Mouse (Mus musculus) forebrain, embryonic 14.5 days (tissue): ENCODE data around the gene Syt2. TPM values are rescaled to one million over a fixed set of nuclear protein-coding genes. Genes with fewer than 3 reads are reported as not detected.

Experiments used
- ATAC-seq: fragments of 200-750 bp; cut with Nextera tagmentation; 2 replicates; pipeline ENCODE4 v1.8.0; 2017; ENCODE audit warnings: mild to moderate bottlenecking, moderate library complexity
- DNase-seq: peaks from one replicate; pipeline ENCODE4 v3.0.0-alpha.2; 2015; ENCODE audit warnings: low spot score
- H3K27ac ChIP-seq: fragments of 300-500 bp; sonication (generic); 2 replicates; pipeline ENCODE4 v1.5.1; 2014; ENCODE audit warnings: low read depth, mild to moderate bottlenecking, control low read depth, low read length, moderate library complexity
- H3K27me3 ChIP-seq: fragments of 300-500 bp; sonication (generic); replicated peaks from 2 replicates; pipeline ENCODE4 v1.6.1; 2014; ENCODE audit warnings: low read length, control low read depth, mixed read lengths; ENCODE audit not compliant: control insufficient read depth, insufficient read depth
- H3K36me3 ChIP-seq: fragments of 300-500 bp; sonication (generic); 2 replicates; pipeline ENCODE4 v1.6.1; 2014; ENCODE audit warnings: low read length, control low read depth; ENCODE audit not compliant: control insufficient read depth, insufficient read depth
- H3K4me1 ChIP-seq: fragments of 300-500 bp; sonication (generic); 2 replicates; pipeline ENCODE4 v1.6.1; 2014; ENCODE audit warnings: antibody characterized with exemption, low read length, control low read depth; ENCODE audit not compliant: control insufficient read depth, insufficient read depth
- H3K4me2 ChIP-seq: fragments of 300-500 bp; sonication (generic); 2 replicates; pipeline ENCODE4 v1.6.1; 2014; ENCODE audit warnings: mild to moderate bottlenecking, control low read depth, low read length
- H3K4me3 ChIP-seq: fragments of 300-500 bp; sonication (generic); 2 replicates; pipeline ENCODE4 v1.5.1; 2014; ENCODE audit warnings: low read depth, low read length, control low read depth
- H3K9ac ChIP-seq: fragments of 300-500 bp; sonication (generic); 2 replicates; pipeline ENCODE4 v1.6.1; 2014; ENCODE audit warnings: mild to moderate bottlenecking, low read length, control low read depth, moderate library complexity
- H3K9me3 ChIP-seq: fragments of 300-500 bp; sonication (generic); replicated peaks from 2 replicates; pipeline ENCODE4 v1.6.1; 2016; ENCODE audit warnings: low read length, control low read depth, mixed read lengths; ENCODE audit not compliant: control insufficient read depth
- WGBS: fragments of 180-500 bp; shearing (Covaris S2); extraction: QIAGEN DNeasy Blood & Tissue Kit; methylation state at CpG from one replicate; pipeline ENCODE4 v1.1.7; 2014; 5-methylcytosine and 5-hydroxymethylcytosine counted together
- polyA plus RNA-seq: library from polyadenylated mRNA; unstranded; fragments of >200 nt; fragmentation: Nextera tagmentation; extraction: Ambion mirVana; gene quantifications from 2 replicates; pipeline ENCODE4 v1.2.1, GENCODE M21; 2014

Gene Syt2
- polyA plus RNA-seq, 1 experiment from 2014 or later, result 1.2 TPM

- ATAC-seq (no peak), DNase-seq (no peak)
- no peak overlapping the region for H3K27ac ChIP-seq
- H3K36me3 ChIP-seq, result peaks cover 3% of the 10 kb centered on the region; the same call in 1 of the 2 replicates
- H3K4me3 ChIP-seq, result no peak overlapping the region
- 83% methylated on average over 13 of the region's 13 CpGs for WGBS
- H3K4me2 ChIP-seq, result no peak overlapping the region
- no peaks in the 10 kb centered on the region for H3K4me1 ChIP-seq
- H3K9ac ChIP-seq, result no peak overlapping the region
- no peaks in the 10 kb centered on the region for H3K9me3 ChIP-seq
- H3K27me3 ChIP-seq, result no peaks in the 10 kb centered on the region
Measured at GRCm38 (mm10) chr1:134753751-134754630, 107.5 kb downstream of the Syt2 start.

DNA sequence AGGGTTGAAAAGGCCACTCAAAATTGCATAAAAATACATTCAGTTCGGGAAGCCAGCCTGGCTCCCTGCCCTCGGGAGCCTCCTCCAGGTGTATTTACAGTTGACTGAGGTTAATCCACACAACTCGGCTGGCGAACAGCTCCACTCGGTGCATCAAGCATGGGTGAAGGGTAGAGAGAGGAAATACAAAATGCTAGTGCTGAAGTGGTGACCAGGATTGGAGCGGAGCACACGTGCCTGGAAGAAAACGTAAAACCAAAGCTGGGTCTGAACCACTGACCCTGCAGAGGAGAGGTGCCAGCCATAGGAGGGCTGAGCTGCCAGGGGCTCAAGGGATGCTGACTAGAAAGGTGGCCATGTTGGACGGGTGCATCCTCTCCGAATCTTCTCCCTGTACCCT is 108.3 kb downstream of the Syt2 start:
- ATAC-seq (no peak), DNase-seq (no peak)
- Histone ChIP-seq H3K4me2 (no peak overlapping the region), H3K36me3 (peaks cover 3% of the 10 kb centered on the region; the same call in 1 of the 2 replicates), H3K27ac (no peak overlapping the region), H3K9me3 (no peaks in the 10 kb centered on the region), H3K4me1 (no peaks in the 10 kb centered on the region), H3K27me3 (no peaks in the 10 kb centered on the region), H3K9ac (no peak overlapping the region), H3K4me3 (no peak overlapping the region)
- WGBS, result 86% methylated on average over 10 of the region's 10 CpGs

- Histone ChIP-seq H3K9me3 (no peaks in the 10 kb centered on the region), H3K4me3 (no peak overlapping the region), H3K4me2 (no peak overlapping the region), H3K27me3 (no peaks in the 10 kb centered on the region), H3K4me1 (no peaks in the 10 kb centered on the region), H3K27ac (no peak overlapping the region), H3K36me3 (peaks cover 3% of the 10 kb centered on the region; the same call in 1 of the 2 replicates), H3K9ac (no peak overlapping the region)
- DNase-seq, result no peak
- ATAC-seq, result no peak
- 75% methylated on average over 13 of the region's 13 CpGs for WGBS
Measured at GRCm38 (mm10) chr1:134755548-134756189, 109.2 kb downstream of the Syt2 start.

GRCm38 (mm10) chr1:134756190-134756873 is 109.9 kb downstream of the Syt2 start:
- H3K36me3 ChIP-seq, result peaks cover 3% of the 10 kb centered on the region; the same call in 1 of the 2 replicates
- no peak overlapping the region; the same call in 1 of the 2 replicates for H3K9ac ChIP-seq
- no peaks in the 10 kb centered on the region for H3K27me3 ChIP-seq
- WGBS, result 66% methylated on average over 10 of the region's 10 CpGs
- no peaks in the 10 kb centered on the region for H3K9me3 ChIP-seq
- no peak overlapping the region; the same call in 1 of the 2 replicates for H3K27ac ChIP-seq
- H3K4me3 ChIP-seq, result no peak overlapping the region
- no peak for ATAC-seq
- H3K4me2 ChIP-seq, result no peak overlapping the region
- DNase-seq, result no peak
- H3K4me1 ChIP-seq, result no peaks in the 10 kb centered on the region

GRCm38 (mm10) chr1:134757230-134757629 is 110.8 kb downstream of the Syt2 start:
- Histone ChIP-seq H3K9me3 (no peaks in the 10 kb centered on the region), H3K27me3 (no peaks in the 10 kb centered on the region), H3K4me3 (no peak overlapping the region), H3K27ac (no peak overlapping the region), H3K36me3 (peaks cover 3% of the 10 kb centered on the region; the same call in 1 of the 2 replicates), H3K4me2 (no peak overlapping the region), H3K9ac (no peak overlapping the region), H3K4me1 (no peaks in the 10 kb centered on the region)
- DNase-seq (no peak), ATAC-seq (no peak)
- 74% methylated on average over 3 of the region's 3 CpGs for WGBS

GRCm38 (mm10) chr1:134759133-134759532 is 112.7 kb downstream of the Syt2 start:
- no peaks in the 10 kb centered on the region for H3K9me3 ChIP-seq
- no peaks in the 10 kb centered on the region for H3K4me1 ChIP-seq
- no peak for DNase-seq
- H3K27me3 ChIP-seq, result no peaks in the 10 kb centered on the region
- H3K4me2 ChIP-seq, result no peak overlapping the region
- no peak overlapping the region for H3K4me3 ChIP-seq
- WGBS, result 89% methylated on average over 6 of the region's 6 CpGs
- H3K36me3 ChIP-seq, result peaks cover 3% of the 10 kb centered on the region; the same call in 1 of the 2 replicates
- ATAC-seq, result no peak
- no peak overlapping the region for H3K27ac ChIP-seq
- H3K9ac ChIP-seq, result no peak overlapping the region

GRCm38 (mm10) chr1:134760642-134761041 is 114.2 kb downstream of the Syt2 start:
- Histone ChIP-seq H3K27ac (no peak overlapping the region), H3K4me3 (no peak overlapping the region), H3K9me3 (no peaks in the 10 kb centered on the region), H3K4me2 (no peak overlapping the region), H3K36me3 (no peaks in the 10 kb centered on the region), H3K27me3 (no peaks in the 10 kb centered on the region), H3K9ac (no peak overlapping the region), H3K4me1 (no peaks in the 10 kb centered on the region)
- 89% methylated on average over 5 of the region's 5 CpGs for WGBS
- no peak for ATAC-seq
- DNase-seq, result no peak

GRCm38 (mm10) chr1:134761534-134761933 is 115.1 kb downstream of the Syt2 start:
- no peaks in the 10 kb centered on the region for H3K36me3 ChIP-seq
- H3K4me1 ChIP-seq, result no peaks in the 10 kb centered on the region
- no peak overlapping the region for H3K4me3 ChIP-seq
- H3K27ac ChIP-seq, result no peak overlapping the region
- no peak overlapping the region for H3K4me2 ChIP-seq
- no peaks in the 10 kb centered on the region for H3K9me3 ChIP-seq
- ATAC-seq, result no peak
- WGBS, result 88% methylated on average over 7 of the region's 7 CpGs
- no peak for DNase-seq
- no peaks in the 10 kb centered on the region for H3K27me3 ChIP-seq
- no peak overlapping the region for H3K9ac ChIP-seq
